Mouse (Mus musculus) megakaryocyte, adult 5-6 weeks (primary cell): ENCODE data around the gene Snrpf. TPM values are rescaled to one million over a fixed set of nuclear protein-coding genes. Genes with fewer than 3 reads are reported as not detected.

Experiments used
- ATAC-seq: 2 replicates; pipeline ENCODE4 v1.8.0; 2016; ENCODE audit warnings: mild to moderate bottlenecking, inconsistent platforms; ENCODE audit not compliant: poor library complexity, severe bottlenecking
- total RNA-seq, 2 experiments: library from RNA; stranded (forward) in 1 of 2; stranded (reverse) in 1 of 2; fragments of 153-499, 151-499 nt in 1 of 2; fragments of 221-1000, 200-1000 nt in 1 of 2; gene quantifications; 2 replicates each; pipeline versions ENCODE4 v1.2.3 to v1.2.4; 2015 to 2017

Gene Snrpf
- total RNA-seq (2015) (89.2 and 95.8 TPM in 2 replicates), total RNA-seq (2017) (127 and 139 TPM in 2 replicates)

GRCm38 (mm10) chr10:93589281-93589848 lies at the start of gene Snrpf:
Snrpf (minus strand) TSS chr10:93589706.
- peak; percentile 93 for ATAC-seq

GRCm38 (mm10) chr10:93635941-93636340 lies 46.4 kb upstream of the Snrpf start:
- ATAC-seq = no peak

GRCm38 (mm10) chr10:93633971-93634370 lies 44.5 kb upstream of the Snrpf start:
- ATAC-seq = no peak

- no peak for ATAC-seq
These were observed 44.1 kb upstream of the Snrpf start for GRCm38 (mm10) chr10:93633563-93633962.

GRCm38 (mm10) chr10:93632086-93632485 lies 42.6 kb upstream of the Snrpf start:
- ATAC-seq = no peak

- no peak for ATAC-seq
These were observed 40.8 kb upstream of the Snrpf start for GRCm38 (mm10) chr10:93630310-93630709.

- ATAC-seq = no peak
These were observed 34.6 kb upstream of the Snrpf start for GRCm38 (mm10) chr10:93624151-93624550.

GRCm38 (mm10) chr10:93623725-93624124 lies 34.2 kb upstream of the Snrpf start:
- no peak for ATAC-seq

GRCm38 (mm10) chr10:93620438-93621179 lies 31.1 kb upstream of the Snrpf start:
- ATAC-seq = no peak

- peak; percentile 18; the same call in 1 of the 2 replicates for ATAC-seq
These were observed 25.3 kb upstream of the Snrpf start for GRCm38 (mm10) chr10:93614850-93615249.

- peak; percentile 77 for ATAC-seq
These were observed 22.0 kb upstream of the Snrpf start for GRCm38 (mm10) chr10:93611419-93612007.

GRCm38 (mm10) chr10:93610896-93611295 lies 21.4 kb upstream of the Snrpf start:
- no peak for ATAC-seq

- no peak for ATAC-seq
These were observed 19.7 kb upstream of the Snrpf start for GRCm38 (mm10) chr10:93609236-93609635.

- ATAC-seq = no peak
These were observed 18.5 kb upstream of the Snrpf start for GRCm38 (mm10) chr10:93608051-93608450.

GRCm38 (mm10) chr10:93606326-93606725 lies 16.8 kb upstream of the Snrpf start:
- ATAC-seq = no peak

- no peak for ATAC-seq
These were observed 13.8 kb upstream of the Snrpf start for GRCm38 (mm10) chr10:93603256-93603655.

GRCm38 (mm10) chr10:93602309-93602708 lies 12.8 kb upstream of the Snrpf start:
- ATAC-seq = no peak

GRCm38 (mm10) chr10:93596641-93597040 lies 7.1 kb upstream of the Snrpf start:
- no peak for ATAC-seq

- ATAC-seq = no peak
These were observed 6.3 kb upstream of the Snrpf start for GRCm38 (mm10) chr10:93595831-93596230.

- ATAC-seq = peak; percentile 73
These were observed 4.5 kb upstream of the Snrpf start for GRCm38 (mm10) chr10:93594022-93594482.

GRCm38 (mm10) chr10:93592456-93592855 lies 3.0 kb upstream of the Snrpf start:
- ATAC-seq = no peak

GRCm38 (mm10) chr10:93588796-93589195 lies 710 bp downstream of the Snrpf start:
- ATAC-seq = no peak
